In the genomic region with DNA sequence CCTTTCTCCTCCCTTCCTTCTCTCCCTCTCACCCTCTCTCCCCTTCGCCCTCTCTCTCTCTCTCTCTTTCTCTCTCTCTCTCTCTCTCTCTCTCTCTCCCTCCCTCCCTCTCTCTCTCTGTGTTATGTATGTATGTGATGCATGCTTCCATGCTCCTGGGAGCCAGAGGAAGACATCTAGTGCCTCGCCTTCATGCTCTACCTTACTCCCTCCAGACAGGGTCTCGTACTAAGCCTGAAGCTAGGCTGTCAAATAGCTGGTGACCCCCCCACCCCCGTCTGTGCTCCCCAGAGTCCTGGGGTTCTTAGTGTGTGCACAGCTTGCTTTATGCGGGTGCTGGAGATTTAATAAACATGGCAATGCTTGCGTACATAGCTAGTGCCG, we compare ENCODE assay signal across 22 mouse cellular contexts. TPM values are rescaled to one million over a fixed set of nuclear protein-coding genes. Genes with fewer than 3 reads are reported as not detected.
DNase-seq lines count a peak whose midpoint lies in the region; ATAC-seq and TF ChIP-seq lines count a peak whose summit lies in the region.
"Had no signal": no experiment of that assay in that cellular context is flagged by ENCODE, and none has a peak within 500 bp of the region (broad histone marks: within the 10 kb centered on the region; RNA-seq: fewer than 3 reads in every experiment).

No protein-coding gene starts in this region.

- no peak overlapping the region for H3K4me2 ChIP-seq in midbrain, embryonic 16.5 days (ENCODE audit: low read length)
- no peak overlapping the region for H3K4me2 ChIP-seq in midbrain, embryonic 15.5 days
- H3K4me2 ChIP-seq: forebrain, embryonic 13.5 days; heart, embryonic 13.5 days; hindbrain, embryonic 13.5 days had no signal

- ATAC-seq in midbrain, embryonic 16.5 days = no peak; the same call in 1 of the 2 replicates
- 0 out of 2 replicates have a peak, but pooled peaks have one; percentile 9 for ATAC-seq in midbrain, embryonic 15.5 days (replicated peaks)
- ATAC-seq: activated CD4-positive, CD25-positive, alpha-beta regulatory T cell, adult 4 months; forebrain, embryonic 13.5 days had no signal

- WGBS in midbrain, embryonic 10.5 days = 90% methylated on average over 7 of the region's 7 CpGs
- whole genome bisulfite sequencing in midbrain, embryonic 16.5 days = 58% methylated on average over 7 of the region's 7 CpGs
- WGBS in limb, embryonic 10.5 days = 90% methylated on average over 7 of the region's 7 CpGs
- WGBS in midbrain, embryonic 15.5 days = 65% methylated on average over 7 of the region's 7 CpGs

- DNase-seq in gastrocnemius, adult 2 months = peak; percentile 12
- no peak for DNase-seq in gastrocnemius, postnatal 25 days
- DNase-seq in midbrain, embryonic 10.5 days (ENCODE audit: low spot score) = no peak
- DNase-seq in limb, embryonic 10.5 days (ENCODE audit: low spot score) = no peak
- DNase-seq in left cerebral cortex, postnatal 4 days = no peak
- DNase-seq in heart, adult 8-10 months (ENCODE audit: low spot score) = no peak
- DNase-seq: adrenal gland, adult 8-10 months; adrenal gland, postnatal 25 days; cerebellum, adult 11-12 months; cerebellum, adult 9-10 months; gastrocnemius, postnatal 14 days; heart, adult 18-20 months; heart, postnatal 14 days; heart, postnatal 4 days had no signal

- H3K4me1 ChIP-seq in midbrain, embryonic 10.5 days = peaks cover 20% of the 10 kb centered on the region
- H3K4me1 ChIP-seq in midbrain, embryonic 16.5 days (ENCODE audit: control insufficient read depth, insufficient read depth, low read length) = no peaks in the 10 kb centered on the region
- peaks cover 11% of the 10 kb centered on the region for H3K4me1 ChIP-seq in limb, embryonic 10.5 days
- peaks cover 4% of the 10 kb centered on the region; the same call in 1 of the 2 replicates for H3K4me1 ChIP-seq in midbrain, embryonic 15.5 days

- no peak for TF ChIP-seq CTCF in gastrocnemius, adult 2 months (IDR thresholded peaks at IDR 0.05)

- no peaks in the 10 kb centered on the region for H3K9me3 ChIP-seq in midbrain, embryonic 10.5 days (replicated peaks)
- H3K9me3 ChIP-seq in midbrain, embryonic 16.5 days (replicated peaks; ENCODE audit: control insufficient read depth, low read length, poor library complexity, severe bottlenecking) = no peaks in the 10 kb centered on the region
- H3K9me3 ChIP-seq in limb, embryonic 10.5 days (replicated peaks) = no peaks in the 10 kb centered on the region
- H3K9me3 ChIP-seq in midbrain, embryonic 15.5 days = no peaks in the 10 kb centered on the region
- H3K9me3 ChIP-seq: forebrain, embryonic 10.5 days; forebrain, embryonic 13.5 days; heart, embryonic 10.5 days; heart, embryonic 13.5 days; hindbrain, embryonic 13.5 days had no signal

- no peak overlapping the region for H3K4me3 ChIP-seq in gastrocnemius, adult 2 months
- no peak overlapping the region for H3K4me3 ChIP-seq in midbrain, embryonic 10.5 days
- H3K4me3 ChIP-seq in midbrain, embryonic 16.5 days (ENCODE audit: low read depth, low read length) = no peak overlapping the region
- no peak overlapping the region for H3K4me3 ChIP-seq in limb, embryonic 10.5 days
- no peak overlapping the region for H3K4me3 ChIP-seq in midbrain, embryonic 15.5 days
- H3K4me3 ChIP-seq: forebrain, embryonic 10.5 days; forebrain, embryonic 13.5 days; heart, embryonic 10.5 days; heart, embryonic 13.5 days; hindbrain, embryonic 13.5 days had no signal

- H3K27ac ChIP-seq in gastrocnemius, adult 2 months = no peak overlapping the region
- peak overlapping the region; percentile 59 for H3K27ac ChIP-seq in midbrain, embryonic 10.5 days (replicated peaks)
- no peak overlapping the region for H3K27ac ChIP-seq in midbrain, embryonic 16.5 days (ENCODE audit: low read length)
- peak overlapping the region; percentile 14; the same call in 1 of the 2 replicates for H3K27ac ChIP-seq in limb, embryonic 10.5 days
- H3K27ac ChIP-seq in midbrain, embryonic 15.5 days = no peak overlapping the region
- H3K27ac ChIP-seq: forebrain, embryonic 13.5 days; heart, embryonic 10.5 days; heart, embryonic 13.5 days; hindbrain, embryonic 13.5 days had no signal

- H3K36me3 ChIP-seq in midbrain, embryonic 10.5 days = no peaks in the 10 kb centered on the region
- 0 out of 2 replicates have a peak, but pooled peaks cover 4% of the 10 kb centered on the region for H3K36me3 ChIP-seq in midbrain, embryonic 16.5 days (ENCODE audit: control insufficient read depth, insufficient read depth, low read length)
- H3K36me3 ChIP-seq in limb, embryonic 10.5 days = peaks cover 2% of the 10 kb centered on the region
- H3K36me3 ChIP-seq in midbrain, embryonic 15.5 days (replicated peaks) = no peaks in the 10 kb centered on the region

- no peak overlapping the region for H3K9ac ChIP-seq in midbrain, embryonic 16.5 days (ENCODE audit: low read depth, low read length)
- H3K9ac ChIP-seq in midbrain, embryonic 15.5 days = no peak overlapping the region
- H3K9ac ChIP-seq: forebrain, embryonic 13.5 days; heart, embryonic 13.5 days; hindbrain, embryonic 13.5 days had no signal

- intact Hi-C loops in gastrocnemius, adult 2 months (cut with DNase I) = no loop called here
- intact Hi-C loops in left cerebral cortex, postnatal 4 days (cut with DNase I) = no loop called here

- H3K27me3 ChIP-seq in midbrain, embryonic 10.5 days (ENCODE audit: low read depth, poor library complexity, severe bottlenecking) = no peaks in the 10 kb centered on the region
- H3K27me3 ChIP-seq in midbrain, embryonic 16.5 days (ENCODE audit: control insufficient read depth, insufficient read depth, low read depth, low read length) = no peaks in the 10 kb centered on the region
- H3K27me3 ChIP-seq in limb, embryonic 10.5 days (ENCODE audit: low read depth, poor library complexity, severe bottlenecking) = no peaks in the 10 kb centered on the region
- H3K27me3 ChIP-seq in midbrain, embryonic 15.5 days (replicated peaks) = no peaks in the 10 kb centered on the region
- H3K27me3 ChIP-seq: forebrain, embryonic 13.5 days; heart, embryonic 13.5 days; hindbrain, embryonic 13.5 days had no signal

RNA-seq across cellular contexts. Expression of a gene that starts 54.7 kb away (rescaled TPM):
- 1 to 10 TPM; 3.7 to 5.1 TPM for total RNA-seq in gastrocnemius, adult 2 months (2021)
- total RNA-seq in gastrocnemius, postnatal 25 days (2021) = 1 to 10 TPM; 3.6 to 4.7 TPM
- polyA plus RNA-seq in midbrain, embryonic 10.5 days (2016; fragmentation: Nextera tagmentation; extraction: Ambion mirVana) = 54.9 and 62.3 TPM in 2 replicates
- polyA plus RNA-seq in midbrain, embryonic 16.5 days (2015; fragmentation: Nextera tagmentation; extraction: Ambion mirVana) = 12.4 and 12.9 TPM in 2 replicates
- polyA plus RNA-seq in limb, embryonic 10.5 days (2016; fragmentation: Nextera tagmentation; extraction: Ambion mirVana) = 50.0 and 52.6 TPM in 2 replicates
- polyA plus RNA-seq in midbrain, embryonic 15.5 days (2015; fragmentation: Nextera tagmentation; extraction: Ambion mirVana) = 12.2 and 12.7 TPM in 2 replicates
- 1 to 10 TPM; 4.1 to 4.5 TPM for total RNA-seq in left cerebral cortex, postnatal 4 days (2021)
- total RNA-seq in heart, adult 8-10 months (2022) = 1 to 10 TPM; 6.0 to 7.9 (median 6.6) TPM

RNA-seq across cellular contexts. Expression of a gene that starts 55.1 kb away (rescaled TPM):
- total RNA-seq in gastrocnemius, adult 2 months (2021) = 1,000 to 10,000 TPM; 1,079 to 1,367 TPM
- total RNA-seq in gastrocnemius, postnatal 25 days (2021) = 1,000 to 10,000 TPM in 1 of 2 experiments, 100 to 1,000 TPM in 1; 832 to 1,031 TPM
- polyA plus RNA-seq in midbrain, embryonic 10.5 days (2016; fragmentation: Nextera tagmentation; extraction: Ambion mirVana) = 66.6 and 67.7 TPM in 2 replicates
- 78.2 and 91.5 TPM in 2 replicates for polyA plus RNA-seq in midbrain, embryonic 16.5 days (2015; fragmentation: Nextera tagmentation; extraction: Ambion mirVana)
- 54.9 and 62.4 TPM in 2 replicates for polyA plus RNA-seq in limb, embryonic 10.5 days (2016; fragmentation: Nextera tagmentation; extraction: Ambion mirVana)
- 77.5 and 80.1 TPM in 2 replicates for polyA plus RNA-seq in midbrain, embryonic 15.5 days (2015; fragmentation: Nextera tagmentation; extraction: Ambion mirVana)
- total RNA-seq in left cerebral cortex, postnatal 4 days (2021) = 10 to 100 TPM; 32.5 to 40.5 TPM
- 100 to 1,000 TPM; 215 to 256 (median 242) TPM for total RNA-seq in heart, adult 8-10 months (2022)

Comparison
In these comparisons a context has a peak if more than half of its experiments do, and no peak if none do; other contexts are left out.
1. H3K27ac ChIP-seq: peak in midbrain, embryonic 10.5 days (single experiment) and limb, embryonic 10.5 days (single experiment); none in gastrocnemius, adult 2 months (single experiment), midbrain, embryonic 16.5 days (single experiment) and midbrain, embryonic 15.5 days (single experiment).
2. RNA of a gene that starts 55.1 kb away (total RNA-seq): 1,079 to 1,367 TPM in gastrocnemius, adult 2 months, 832 to 1,031 TPM in gastrocnemius, postnatal 25 days and 215 to 256 TPM in heart, adult 8-10 months; 32.5 to 40.5 TPM in left cerebral cortex, postnatal 4 days; every median in the first group is over 4 times any median in the second.